Mouse (Mus musculus) heart, adult 2 months (tissue): ENCODE results near the gene Gm10447.

Source experiments
- CTCF ChIP-seq: fragments of 200-600 bp; IDR thresholded peaks from 2 replicates; pipeline ENCODE4 v1.8.1; 2022; ENCODE audit warnings: antibody characterized with exemption, mild to moderate bottlenecking, moderate library complexity
- EP300 ChIP-seq: fragments of 200-500 bp; IDR thresholded peaks from 2 replicates; pipeline ENCODE4 v1.6.1; 2011; ENCODE audit warnings: low read depth, low read length, control low read depth; ENCODE audit not compliant: insufficient read depth
- POLR2A ChIP-seq: fragments of 200-500 bp; IDR thresholded peaks from 2 replicates; pipeline ENCODE4 v1.6.1; 2011; ENCODE audit warnings: mild to moderate bottlenecking, low read depth, low read length, control low read depth; ENCODE audit not compliant: insufficient read depth

DNA sequence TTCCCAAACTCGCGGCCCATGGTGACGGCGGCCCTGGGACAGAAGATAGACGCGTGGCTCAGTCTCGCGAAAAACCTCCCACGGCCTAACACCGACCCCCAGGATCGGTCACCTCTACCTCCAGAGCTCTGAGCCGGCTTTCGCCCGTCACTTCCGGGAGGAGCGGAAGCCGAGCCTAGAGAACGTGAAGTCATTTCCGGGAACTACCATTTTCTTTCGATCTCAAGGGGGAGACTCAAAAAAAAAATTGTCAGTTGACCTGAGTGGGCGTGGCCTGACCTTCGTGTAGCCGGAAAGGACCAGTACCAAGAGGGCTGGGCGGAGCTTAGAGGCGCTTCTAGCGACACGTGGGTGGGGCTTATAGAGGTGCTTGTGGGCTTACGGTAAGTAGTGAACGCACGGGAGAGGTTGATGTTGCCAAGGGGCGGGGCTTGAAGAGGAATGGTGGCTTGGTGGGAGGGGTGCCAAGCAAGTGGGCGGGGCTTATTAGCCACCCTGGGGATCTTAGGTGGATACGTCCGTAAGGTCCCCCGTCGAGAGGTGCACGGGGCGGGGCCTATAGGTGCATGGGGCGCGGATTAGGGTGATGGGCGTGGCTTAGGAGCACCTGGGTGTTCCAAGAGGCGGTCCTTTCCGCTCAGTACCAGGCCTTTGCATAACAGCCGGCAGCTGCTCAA, 26.1 kb downstream of the Gm10447 start, which contains the start of the genes Uqcrq and Gdf9:
- TF ChIP-seq CTCF (no peak), EP300 (0 out of 2 replicates have a peak, but pooled peaks have one; percentile 33), POLR2A (peak; percentile 95)
